Mouse (Mus musculus): ENCODE data around the gene C1qtnf6.

DNA sequence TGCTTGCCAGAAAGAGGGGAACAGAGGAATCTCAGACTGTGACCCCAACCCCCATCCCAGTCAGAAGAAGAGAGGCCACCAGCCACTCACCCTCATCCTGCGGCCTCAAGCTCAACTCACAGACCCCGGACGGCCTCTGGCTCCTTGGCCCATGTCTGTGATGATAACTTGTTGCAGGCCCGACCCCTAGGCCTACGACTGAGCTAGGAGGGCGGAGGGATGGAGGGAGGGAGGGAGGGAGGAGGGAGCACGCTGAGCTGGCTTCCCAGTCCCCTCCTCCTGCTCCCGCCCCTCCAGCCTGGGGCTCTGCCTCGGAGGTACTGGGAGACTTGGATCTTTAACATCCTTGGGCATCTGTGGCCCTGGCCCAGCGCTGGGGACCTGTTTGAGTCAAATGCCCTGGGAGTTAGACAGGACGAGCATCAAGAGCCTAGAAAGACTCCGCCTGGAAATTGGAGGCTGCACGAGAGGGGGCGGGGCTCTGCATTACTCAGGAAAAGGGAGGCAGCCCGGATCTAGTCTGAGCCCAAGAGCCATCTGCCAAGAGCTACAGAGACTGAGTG is 1.7 kb downstream of the C1qtnf6 start:
- no peak for TF ChIP-seq CTCF (IDR thresholded peaks at IDR 0.05; ENCODE audit: low read depth)
- no peak for TF ChIP-seq EP300 (IDR thresholded peaks at IDR 0.05; ENCODE audit: low read depth)
